In genomic region chr16:50373685-50374084, GRCm38 (mm10) we compare ENCODE assay signal across 16 mouse cellular contexts.
"Had no signal": no experiment of that assay in that cellular context is flagged by ENCODE, and none has a peak within 500 bp of the region (broad histone marks: within the 10 kb centered on the region; RNA-seq: fewer than 3 reads in every experiment).

No protein-coding gene starts in this region.

- DNase-seq: kidney, adult 9 months; kidney, postnatal 36 days; layer of hippocampus, adult 9-11 months; layer of hippocampus, postnatal 36 days; lung, adult 2 months; lung, postnatal 36 days; right cerebral cortex, postnatal 14 days; thymus, postnatal 36 days had no signal

- ATAC-seq: lung, postnatal 0 days; midbrain, embryonic 15.5 days had no signal

- H3K36me3 ChIP-seq: limb, embryonic 13.5 days; liver, embryonic 15.5 days; midbrain, embryonic 15.5 days; neural tube, embryonic 12.5 days had no signal

- H3K9ac ChIP-seq: limb, embryonic 13.5 days; liver, embryonic 15.5 days; midbrain, embryonic 15.5 days; neural tube, embryonic 12.5 days had no signal

- H3K4me1 ChIP-seq: limb, embryonic 13.5 days; midbrain, embryonic 15.5 days; neural tube, embryonic 12.5 days had no signal

- H3K9me3 ChIP-seq: limb, embryonic 13.5 days; liver, embryonic 15.5 days; megakaryocyte, embryonic 14.5 days; midbrain, embryonic 15.5 days; neural tube, embryonic 12.5 days had no signal

- H3K4me2 ChIP-seq: limb, embryonic 13.5 days; liver, embryonic 11.5 days; liver, embryonic 15.5 days; midbrain, embryonic 15.5 days; neural tube, embryonic 12.5 days had no signal

- H3K27me3 ChIP-seq: limb, embryonic 13.5 days; liver, embryonic 15.5 days; megakaryocyte, embryonic 14.5 days; midbrain, embryonic 15.5 days had no signal

- H3K4me3 ChIP-seq: limb, embryonic 13.5 days; liver, embryonic 15.5 days; megakaryocyte, embryonic 14.5 days; midbrain, embryonic 15.5 days; neural tube, embryonic 12.5 days had no signal

- H3K27ac ChIP-seq: kidney, postnatal 0 days; limb, embryonic 13.5 days; liver, embryonic 15.5 days; midbrain, embryonic 15.5 days; neural tube, embryonic 12.5 days had no signal
